Comparison of ENCODE assay signal across 8 mouse cellular contexts in the genomic region with DNA sequence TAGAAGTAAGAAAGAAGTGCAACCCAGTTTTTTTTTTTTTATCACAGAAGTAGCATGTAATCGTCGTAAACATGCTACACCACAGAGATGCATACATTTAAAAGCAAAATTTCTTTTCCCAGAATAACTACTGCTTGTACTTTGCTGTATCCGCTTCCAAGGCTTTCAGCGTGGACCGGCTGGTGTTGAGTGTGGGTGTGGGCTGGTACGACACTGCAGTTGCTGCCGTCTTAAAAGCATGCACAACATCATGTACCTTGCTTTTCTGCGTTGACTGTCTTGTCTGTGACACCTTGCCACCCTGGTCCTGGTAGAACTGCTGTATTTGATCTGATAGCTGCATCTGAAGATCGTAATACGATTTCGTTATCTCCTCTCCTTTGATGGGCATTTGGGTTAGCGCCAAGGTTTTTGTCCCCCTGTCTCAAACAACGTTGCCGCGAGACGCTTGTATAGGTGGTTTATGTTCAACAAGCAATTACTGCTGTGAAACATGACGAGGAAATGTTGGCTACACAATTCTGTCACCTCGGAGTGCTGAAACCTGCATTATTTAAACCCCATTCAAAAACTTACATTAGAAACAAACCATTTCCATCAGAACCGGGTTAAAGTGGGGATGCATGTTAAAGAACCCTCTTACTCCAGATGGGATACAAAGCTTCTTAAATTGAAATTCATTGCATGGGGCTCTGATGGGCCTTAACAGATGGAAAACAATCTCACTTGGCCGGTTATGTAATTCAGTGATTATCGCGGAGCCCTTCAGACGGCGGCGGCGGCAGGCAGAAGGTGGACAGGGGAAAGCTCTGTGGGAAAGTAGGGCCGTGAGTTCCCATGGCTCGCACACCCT. TPM values are rescaled to one million over a fixed set of nuclear protein-coding genes. Genes with fewer than 3 reads are reported as not detected.
DNase-seq lines count a peak whose midpoint lies in the region; ATAC-seq and TF ChIP-seq lines count a peak whose summit lies in the region.
"Had no signal": no experiment of that assay in that cellular context is flagged by ENCODE, and none has a peak within 500 bp of the region (broad histone marks: within the 10 kb centered on the region; RNA-seq: fewer than 3 reads in every experiment).

No protein-coding gene starts in this region.

- H3K4me3 ChIP-seq in forebrain, embryonic 11.5 days (ENCODE audit: low read depth, low read length): no peak overlapping the region
- H3K4me3 ChIP-seq in forebrain, embryonic 10.5 days: no peak overlapping the region
- no peak overlapping the region; the same call in 1 of the 2 replicates for H3K4me3 ChIP-seq in layer of hippocampus, adult 2 months
- H3K4me3 ChIP-seq in forebrain, embryonic 15.5 days: no peak overlapping the region

- DNase-seq in forebrain, embryonic 11.5 days (ENCODE audit: low spot score): peak; percentile 49
- no peak for DNase-seq in forebrain, embryonic 10.5 days (ENCODE audit: extremely low spot score, low spot score)
- no peak for DNase-seq in layer of hippocampus, adult 2 months (ENCODE audit: low spot score in 2 of 2)
- no peak for DNase-seq in layer of hippocampus, adult 8-10 months (ENCODE audit: low spot score in 2 of 2)
- DNase-seq in brain, embryonic 14.5 days (ENCODE audit: low read depth): peak; percentile 86
- DNase-seq in thymus, postnatal 0 days (ENCODE audit: low spot score): no peak

- H3K36me3 ChIP-seq in forebrain, embryonic 11.5 days (ENCODE audit: control insufficient read depth, insufficient read depth, low read length): no peaks in the 10 kb centered on the region
- no peaks in the 10 kb centered on the region for H3K36me3 ChIP-seq in forebrain, embryonic 10.5 days (replicated peaks)
- no peaks in the 10 kb centered on the region for H3K36me3 ChIP-seq in forebrain, embryonic 15.5 days

- no peak for TF ChIP-seq POLR2A in brain, embryonic 14.5 days (IDR thresholded peaks at IDR 0.05; ENCODE audit: borderline replicate concordance, extremely low read depth, insufficient read depth, insufficient read length, poor library complexity, severe bottlenecking)

- 69% methylated on average over 28 of the region's 28 CpGs for WGBS in forebrain, embryonic 11.5 days
- WGBS in forebrain, embryonic 10.5 days: 80% methylated on average over 28 of the region's 28 CpGs
- WGBS in forebrain, embryonic 15.5 days: 29% methylated on average over 28 of the region's 28 CpGs

- no peak for TF ChIP-seq CTCF in layer of hippocampus, adult 2 months (conservative IDR thresholded peaks at IDR 0.05)
- no peak for TF ChIP-seq CTCF in brain, embryonic 14.5 days (IDR thresholded peaks at IDR 0.05; ENCODE audit: borderline replicate concordance, extremely low read depth, insufficient read depth, insufficient read length)

- no peak overlapping the region for H3K27ac ChIP-seq in forebrain, embryonic 11.5 days (ENCODE audit: low read depth, low read length)
- no peak overlapping the region for H3K27ac ChIP-seq in forebrain, embryonic 10.5 days
- peak overlapping the region; percentile 64 for H3K27ac ChIP-seq in layer of hippocampus, adult 2 months
- H3K27ac ChIP-seq in forebrain, embryonic 15.5 days (replicated peaks): peak overlapping the region; percentile 61
- H3K27ac ChIP-seq: hindbrain, embryonic 14.5 days had no signal

- no peak overlapping the region for H3K4me2 ChIP-seq in forebrain, embryonic 11.5 days (ENCODE audit: low read depth, low read length, severe bottlenecking)
- H3K4me2 ChIP-seq in forebrain, embryonic 15.5 days (replicated peaks): peak overlapping the region; percentile 23
- H3K4me2 ChIP-seq: hindbrain, embryonic 14.5 days had no signal

- H3K9ac ChIP-seq in forebrain, embryonic 11.5 days (ENCODE audit: low read length): no peak overlapping the region
- H3K9ac ChIP-seq in forebrain, embryonic 15.5 days (replicated peaks): no peak overlapping the region
- H3K9ac ChIP-seq: hindbrain, embryonic 14.5 days had no signal

- H3K27me3 ChIP-seq in forebrain, embryonic 11.5 days (ENCODE audit: control insufficient read depth, insufficient read depth, low read length): no peaks in the 10 kb centered on the region
- 0 out of 2 replicates have a peak, but pooled peaks cover 10% of the 10 kb centered on the region for H3K27me3 ChIP-seq in forebrain, embryonic 10.5 days (ENCODE audit: poor library complexity, severe bottlenecking)
- H3K27me3 ChIP-seq in forebrain, embryonic 15.5 days: no peaks in the 10 kb centered on the region

- no peak for ATAC-seq in forebrain, embryonic 11.5 days (replicated peaks; ENCODE audit: low FRiP score)
- ATAC-seq in forebrain, embryonic 15.5 days (replicated peaks): peak; percentile 73

- no peaks in the 10 kb centered on the region for H3K9me3 ChIP-seq in forebrain, embryonic 11.5 days (ENCODE audit: control insufficient read depth, low read length)
- no peaks in the 10 kb centered on the region for H3K9me3 ChIP-seq in forebrain, embryonic 10.5 days
- no peaks in the 10 kb centered on the region for H3K9me3 ChIP-seq in forebrain, embryonic 15.5 days

- H3K4me1 ChIP-seq in forebrain, embryonic 11.5 days (replicated peaks; ENCODE audit: control insufficient read depth, insufficient read depth, low read length): no peaks in the 10 kb centered on the region
- peaks cover 5% of the 10 kb centered on the region; the same call in 1 of the 2 replicates for H3K4me1 ChIP-seq in forebrain, embryonic 10.5 days
- peaks cover 24% of the 10 kb centered on the region for H3K4me1 ChIP-seq in forebrain, embryonic 15.5 days

RNA-seq across cellular contexts. Expression of a gene that starts 23.5 kb away (rescaled TPM):
- polyA plus RNA-seq in forebrain, embryonic 11.5 days (2014; fragmentation: Nextera tagmentation; extraction: Ambion mirVana): 10.0 and 13.5 TPM in 2 replicates
- 6.6 and 6.7 TPM in 2 replicates for polyA plus RNA-seq in forebrain, embryonic 10.5 days (2016; fragmentation: Nextera tagmentation; extraction: Ambion mirVana)
- total RNA-seq in layer of hippocampus, adult 2 months (2021): 10 to 100 TPM; 35.8 to 37.8 TPM
- total RNA-seq in layer of hippocampus, adult 8-10 months (2022): 10 to 100 TPM; 27.6 to 38.1 (median 32.3) TPM
- polyA plus RNA-seq in brain, embryonic 14.5 days (2012; rRNA removed): 26.8 and 27.2 TPM in 2 replicates
- 47.8 and 50.8 TPM in 2 replicates for polyA plus RNA-seq in forebrain, embryonic 15.5 days (2015; fragmentation: Nextera tagmentation; extraction: Ambion mirVana)
- 0.10 and 0.33 TPM in 2 replicates for polyA plus RNA-seq in thymus, postnatal 0 days (2015; fragmentation: Nextera tagmentation; extraction: Ambion mirVana)

RNA-seq across cellular contexts. Expression of a gene that starts 32.1 kb away (rescaled TPM):
- polyA plus RNA-seq in forebrain, embryonic 11.5 days (2014; fragmentation: Nextera tagmentation; extraction: Ambion mirVana): 12.2 and 12.9 TPM in 2 replicates
- 10.1 and 10.5 TPM in 2 replicates for polyA plus RNA-seq in forebrain, embryonic 10.5 days (2016; fragmentation: Nextera tagmentation; extraction: Ambion mirVana)
- 10 to 100 TPM; 20.6 to 25.6 TPM for total RNA-seq in layer of hippocampus, adult 2 months (2021)
- 10 to 100 TPM; 21.4 to 34.0 (median 27.0) TPM for total RNA-seq in layer of hippocampus, adult 8-10 months (2022)
- 9.2 and 10.0 TPM in 2 replicates for polyA plus RNA-seq in brain, embryonic 14.5 days (2012; rRNA removed)
- polyA plus RNA-seq in forebrain, embryonic 15.5 days (2015; fragmentation: Nextera tagmentation; extraction: Ambion mirVana): 7.5 and 8.6 TPM in 2 replicates
- polyA plus RNA-seq in thymus, postnatal 0 days (2015; fragmentation: Nextera tagmentation; extraction: Ambion mirVana): 11.9 and 12.7 TPM in 2 replicates

Comparison
In these comparisons a context has a peak if more than half of its experiments do, and no peak if none do; other contexts are left out.
1. DNase-seq: peak in forebrain, embryonic 11.5 days (single experiment) and brain, embryonic 14.5 days (single experiment); none in forebrain, embryonic 10.5 days (single experiment), layer of hippocampus, adult 2 months (0 of 2), layer of hippocampus, adult 8-10 months (0 of 2) and thymus, postnatal 0 days (single experiment).
2. H3K27ac ChIP-seq: peak in layer of hippocampus, adult 2 months (single experiment) and forebrain, embryonic 15.5 days (single experiment); none in forebrain, embryonic 11.5 days (single experiment) and forebrain, embryonic 10.5 days (single experiment).